Comparison of ENCODE assay signal across 17 mouse cellular contexts in genomic region chr3:60333669-60334068, GRCm38 (mm10).
"Had no signal": no experiment of that assay in that cellular context is flagged by ENCODE, and none has a peak within 500 bp of the region (broad histone marks: within the 10 kb centered on the region; RNA-seq: fewer than 3 reads in every experiment).

No protein-coding gene starts in this region.

- H3K27me3 ChIP-seq: neural tube, embryonic 12.5 days; neural tube, embryonic 13.5 days; neural tube, embryonic 15.5 days; stomach, embryonic 15.5 days had no signal

- H3K27ac ChIP-seq: neural tube, embryonic 12.5 days; neural tube, embryonic 13.5 days; neural tube, embryonic 15.5 days; stomach, embryonic 15.5 days; stomach, postnatal 0 days had no signal

- H3K9ac ChIP-seq: neural tube, embryonic 12.5 days; neural tube, embryonic 13.5 days; neural tube, embryonic 15.5 days; stomach, embryonic 15.5 days had no signal

- H3K4me3 ChIP-seq: neural tube, embryonic 12.5 days; neural tube, embryonic 13.5 days; neural tube, embryonic 15.5 days; stomach, embryonic 15.5 days had no signal

- H3K36me3 ChIP-seq: neural tube, embryonic 12.5 days; neural tube, embryonic 13.5 days; neural tube, embryonic 15.5 days; stomach, embryonic 15.5 days had no signal

- H3K4me1 ChIP-seq: neural tube, embryonic 12.5 days; neural tube, embryonic 13.5 days; neural tube, embryonic 15.5 days; stomach, embryonic 15.5 days had no signal

- DNase-seq: retina, postnatal 1 day; right cerebral cortex, adult 18-20 months; right cerebral cortex, postnatal 14 days; right cerebral cortex, postnatal 25 days; right cerebral cortex, postnatal 4 days; spleen, adult 18-20 months; thymus, adult 18-20 months; thymus, adult 2 months; thymus, postnatal 14 days; thymus, postnatal 25 days; thymus, postnatal 36 days; thymus, postnatal 4 days had no signal

- H3K9me3 ChIP-seq: neural tube, embryonic 12.5 days; neural tube, embryonic 13.5 days; neural tube, embryonic 15.5 days; stomach, embryonic 15.5 days had no signal
